Mouse (Mus musculus) lung, postnatal 0 days (tissue): ENCODE data around the gene Accs. TPM values are rescaled to one million over a fixed set of nuclear protein-coding genes. Genes with fewer than 3 reads are reported as not detected.
A peak's percentile ranks its signal among the peaks of the same experiment; 100 is the strongest.

ENCODE experiments used
- ATAC-seq: fragments of 200-750 bp; cut with Nextera tagmentation; 2 replicates; pipeline ENCODE4 v1.8.0; 2017; ENCODE audit warnings: moderate library complexity
- DNase-seq: peaks from one replicate; pipeline ENCODE4 v3.0.0-alpha.2; 2016; ENCODE audit warnings: low spot score
- H3K27ac ChIP-seq: fragments of 300-500 bp; sonication (generic); 2 replicates; pipeline ENCODE4 v1.5.1; 2014; ENCODE audit warnings: antibody characterized with exemption, mild to moderate bottlenecking, low read length, mixed read lengths
- H3K27me3 ChIP-seq: fragments of 300-500 bp; sonication (generic); replicated peaks from 2 replicates; pipeline ENCODE4 v1.6.1; 2014; ENCODE audit warnings: low read length, mixed read lengths; ENCODE audit not compliant: insufficient read depth
- H3K36me3 ChIP-seq: fragments of 300-500 bp; sonication (generic); 2 replicates; pipeline ENCODE4 v1.6.1; 2014; ENCODE audit warnings: low read length, mixed read lengths; ENCODE audit not compliant: insufficient read depth
- H3K4me1 ChIP-seq: fragments of 300-500 bp; sonication (generic); 2 replicates; pipeline ENCODE4 v1.6.1; 2014; ENCODE audit warnings: antibody characterized with exemption, low read depth, low read length, mixed read lengths; ENCODE audit not compliant: insufficient read depth
- H3K4me2 ChIP-seq: fragments of 300-500 bp; sonication (generic); replicated peaks from 2 replicates; pipeline ENCODE4 v1.6.1; 2014; ENCODE audit warnings: low read depth, mild to moderate bottlenecking, low read length, moderate library complexity, mixed read lengths
- H3K4me3 ChIP-seq: fragments of 300-500 bp; sonication (generic); 2 replicates; pipeline ENCODE4 v1.5.1; 2014; ENCODE audit warnings: low read depth, low read length
- H3K9ac ChIP-seq: fragments of 300-500 bp; sonication (generic); replicated peaks from 2 replicates; pipeline ENCODE4 v1.6.1; 2014; ENCODE audit warnings: low read depth, mild to moderate bottlenecking
- H3K9me3 ChIP-seq: fragments of 300-500 bp; sonication (generic); 2 replicates; pipeline ENCODE4 v1.6.1; 2016; ENCODE audit warnings: low read length, mixed read lengths
- CTCF ChIP-seq: IDR thresholded peaks from 2 replicates; pipeline ENCODE4 v1.5.1; 2016; ENCODE audit warnings: antibody characterized with exemption, mild to moderate bottlenecking
- EP300 ChIP-seq: IDR thresholded peaks from 2 replicates; pipeline ENCODE4 v1.6.1; 2016; ENCODE audit warnings: antibody characterized with exemption, mild to moderate bottlenecking, control low read depth
- WGBS: fragments of 180-500 bp; shearing (Covaris S2); extraction: QIAGEN DNeasy Blood & Tissue Kit; methylation state at CpG from one replicate; pipeline ENCODE4 v1.1.7; 2014; 5-methylcytosine and 5-hydroxymethylcytosine counted together
- polyA plus RNA-seq: library from polyadenylated mRNA; unstranded; fragments of >200 nt; fragmentation: Nextera tagmentation; extraction: Ambion mirVana; gene quantifications from 2 replicates; pipeline ENCODE4 v1.2.1, GENCODE M21; 2015

Gene Accs
- polyA plus RNA-seq, 1 experiment from 2014 or later = 6.0 TPM

- Histone ChIP-seq H3K4me1 (peaks cover 3% of the 10 kb centered on the region; the same call in 1 of the 2 replicates), H3K27ac (no peak overlapping the region), H3K4me2 (no peak overlapping the region), H3K27me3 (no peaks in the 10 kb centered on the region), H3K36me3 (no peaks in the 10 kb centered on the region), H3K9me3 (no peaks in the 10 kb centered on the region), H3K4me3 (no peak overlapping the region), H3K9ac (no peak overlapping the region)
- ATAC-seq = peak; percentile 46; the same call in 1 of the 2 replicates
- no peak for TF ChIP-seq CTCF
- TF ChIP-seq EP300 = no peak
- no peak for DNase-seq
- WGBS = 44% methylated on average over 10 of the region's 10 CpGs
Observed at GRCm38 (mm10) chr2:93886013-93886794, 36.5 kb upstream of the Accs start.

GRCm38 (mm10) chr2:93883066-93883465 is 33.3 kb upstream of the Accs start:
- DNase-seq = no peak
- 60% methylated on average over 5 of the region's 5 CpGs for WGBS
- H3K4me1 ChIP-seq = peaks cover 8% of the 10 kb centered on the region; the same call in 1 of the 2 replicates
- TF ChIP-seq EP300 = no peak
- TF ChIP-seq CTCF = peak; percentile 29; the same call in 1 of the 2 replicates
- H3K9me3 ChIP-seq = no peaks in the 10 kb centered on the region
- H3K4me2 ChIP-seq = no peak overlapping the region
- no peaks in the 10 kb centered on the region for H3K36me3 ChIP-seq
- H3K4me3 ChIP-seq = no peak overlapping the region
- H3K27ac ChIP-seq = no peak overlapping the region
- ATAC-seq = no peak
- H3K27me3 ChIP-seq = no peaks in the 10 kb centered on the region
- H3K9ac ChIP-seq = no peak overlapping the region

GRCm38 (mm10) chr2:93881640-93882367 is 32.1 kb upstream of the Accs start:
- no peak for TF ChIP-seq EP300
- TF ChIP-seq CTCF = no peak
- Histone ChIP-seq H3K36me3 (no peaks in the 10 kb centered on the region), H3K9ac (no peak overlapping the region), H3K4me3 (no peak overlapping the region), H3K4me2 (no peak overlapping the region), H3K27ac (no peak overlapping the region), H3K9me3 (no peaks in the 10 kb centered on the region), H3K4me1 (peaks cover 5% of the 10 kb centered on the region; the same call in 1 of the 2 replicates), H3K27me3 (no peaks in the 10 kb centered on the region)
- no peak for ATAC-seq
- DNase-seq = no peak
- WGBS = 84% methylated on average over 9 of the region's 9 CpGs

GRCm38 (mm10) chr2:93880981-93881380 is 31.2 kb upstream of the Accs start:
- TF ChIP-seq CTCF (no peak), EP300 (no peak)
- peaks cover 5% of the 10 kb centered on the region; the same call in 1 of the 2 replicates for H3K4me1 ChIP-seq
- no peak for ATAC-seq
- H3K27me3 ChIP-seq = no peaks in the 10 kb centered on the region
- no peaks in the 10 kb centered on the region for H3K36me3 ChIP-seq
- no peaks in the 10 kb centered on the region for H3K9me3 ChIP-seq
- no peak overlapping the region for H3K27ac ChIP-seq
- H3K4me3 ChIP-seq = no peak overlapping the region
- 25% methylated on average over 3 of the region's 3 CpGs for WGBS
- no peak overlapping the region for H3K9ac ChIP-seq
- no peak overlapping the region for H3K4me2 ChIP-seq
- no peak for DNase-seq

GRCm38 (mm10) chr2:93880450-93880849 is 30.7 kb upstream of the Accs start:
- no peak overlapping the region for H3K4me3 ChIP-seq
- H3K9ac ChIP-seq = no peak overlapping the region
- DNase-seq = no peak
- H3K4me2 ChIP-seq = no peak overlapping the region
- peak; percentile 69 for ATAC-seq
- no peaks in the 10 kb centered on the region for H3K27me3 ChIP-seq
- 53% methylated on average over 8 of the region's 8 CpGs for WGBS
- no peak overlapping the region for H3K27ac ChIP-seq
- H3K36me3 ChIP-seq = no peaks in the 10 kb centered on the region
- TF ChIP-seq EP300 = peak; percentile 80
- TF ChIP-seq CTCF = no peak
- H3K4me1 ChIP-seq = peaks cover 5% of the 10 kb centered on the region; the same call in 1 of the 2 replicates
- H3K9me3 ChIP-seq = no peaks in the 10 kb centered on the region

GRCm38 (mm10) chr2:93877005-93877404 is 27.3 kb upstream of the Accs start:
- no peaks in the 10 kb centered on the region for H3K9me3 ChIP-seq
- TF ChIP-seq CTCF = no peak
- no peak overlapping the region for H3K9ac ChIP-seq
- ATAC-seq = peak; percentile 30; the same call in 1 of the 2 replicates
- DNase-seq = peak; percentile 39
- no peak overlapping the region for H3K4me2 ChIP-seq
- 46% methylated on average over 5 of the region's 5 CpGs for WGBS
- no peaks in the 10 kb centered on the region for H3K36me3 ChIP-seq
- no peak overlapping the region for H3K4me3 ChIP-seq
- H3K27ac ChIP-seq = no peak overlapping the region
- H3K4me1 ChIP-seq = peaks cover 5% of the 10 kb centered on the region; the same call in 1 of the 2 replicates
- no peaks in the 10 kb centered on the region for H3K27me3 ChIP-seq
